Mouse (Mus musculus) liver, postnatal 0 days (tissue): ENCODE results near the gene Slc39a11.

Experiments
- CTCF ChIP-seq: sonication (generic); IDR thresholded peaks from 2 replicates; pipeline ENCODE4 v1.5.1; 2016; ENCODE audit warnings: antibody characterized with exemption, low read depth
- EP300 ChIP-seq: IDR thresholded peaks from 2 replicates; pipeline ENCODE4 v1.6.1; 2016; ENCODE audit warnings: antibody characterized with exemption, low read depth, mild to moderate bottlenecking

- no peak for TF ChIP-seq CTCF
- no peak for TF ChIP-seq EP300
Observed at GRCm38 (mm10) chr11:113658319-113658718, 8.4 kb upstream of the Slc39a11 start.
